Mouse (Mus musculus): ENCODE measurements around the gene Olfr229. TPM values are rescaled to one million over a fixed set of nuclear protein-coding genes. Genes with fewer than 3 reads are reported as not detected.
"Not testable (repeated sequence)": the region's sequence is repeated elsewhere in the genome, so short reads cannot be mapped to it uniquely, and the experiment has no call there.

Olfr229 gene
- polyA plus RNA-seq, 1 experiment from 2014 or later: not detected

- Histone ChIP-seq H3K9ac (ENCODE audit: low read depth, low read length) (no peak within 1 kb of the TSS), H3K36me3 (ENCODE audit: control insufficient read depth, insufficient read depth, low read length) (no peaks in the 10 kb centered on the region), H3K27ac (ENCODE audit: low read depth, low read length) (no peak within 1 kb of the TSS), H3K9me3 (ENCODE audit: control insufficient read depth, low read length) (no peaks in the 10 kb centered on the region), H3K4me2 (replicated peaks; ENCODE audit: low read depth, low read length) (no peak within 1 kb of the TSS), H3K4me3 (ENCODE audit: low read length) (no peak within 1 kb of the TSS), H3K27me3 (ENCODE audit: control insufficient read depth, insufficient read depth, low read length) (no peaks in the 10 kb centered on the region), H3K4me1 (ENCODE audit: control insufficient read depth, insufficient read depth, low read length) (no peaks in the 10 kb centered on the region)
- WGBS: 77% methylated on average over 1 of the region's 1 CpGs
- ATAC-seq (ENCODE audit: low FRiP score, low TSS enrichment): no peak
Measured at GRCm38 (mm10) chr9:39951946-39952345, 44.8 kb downstream of the Olfr229 start, which contains the start of gene Olfr975. TSS of gene Olfr975 (minus strand) at chr9:39952046.

GRCm38 (mm10) chr9:39961033-39961432 is 53.9 kb downstream of the Olfr229 start, which contains the start of gene Olfr976:
TSS of gene Olfr976 (minus strand) at chr9:39961133.
- 86% methylated on average over 5 of the region's 9 CpGs for WGBS
- not testable (repeated sequence) for H3K4me2 ChIP-seq (replicated peaks; ENCODE audit: low read depth, low read length)

More at GRCm38 (mm10) chr9:39961033-39961432, 53.9 kb downstream of the Olfr229 start, which contains the start of gene Olfr976:
- not testable (repeated sequence) for H3K4me3 ChIP-seq (ENCODE audit: low read length); H3K27ac ChIP-seq (ENCODE audit: low read depth, low read length); H3K36me3 ChIP-seq (ENCODE audit: control insufficient read depth, insufficient read depth, low read length); H3K4me1 ChIP-seq (ENCODE audit: control insufficient read depth, insufficient read depth, low read length); H3K9ac ChIP-seq (ENCODE audit: low read depth, low read length); H3K27me3 ChIP-seq (ENCODE audit: control insufficient read depth, insufficient read depth, low read length); ATAC-seq (ENCODE audit: low FRiP score, low TSS enrichment); H3K9me3 ChIP-seq (ENCODE audit: control insufficient read depth, low read length)

Other genes with a start within 250 kb of the Olfr229 start
- gene Olfr963, start 240.1 kb upstream of the Olfr229 start, polyA plus RNA-seq (2014; fragmentation: Nextera tagmentation; extraction: Ambion mirVana): not detected in 2 replicates
- not detected in 2 replicates for gene Olfr149, start 200.2 kb upstream of the Olfr229 start, polyA plus RNA-seq (2014; fragmentation: Nextera tagmentation; extraction: Ambion mirVana)
- gene Olfr965, start 196.0 kb upstream of the Olfr229 start, polyA plus RNA-seq (2014; fragmentation: Nextera tagmentation; extraction: Ambion mirVana): not detected in 2 replicates
- gene Olfr150, start 176.4 kb upstream of the Olfr229 start, polyA plus RNA-seq (2014; fragmentation: Nextera tagmentation; extraction: Ambion mirVana): not detected in 2 replicates
- not detected in 2 replicates for gene Olfr967, start 161.1 kb upstream of the Olfr229 start, polyA plus RNA-seq (2014; fragmentation: Nextera tagmentation; extraction: Ambion mirVana)
- not detected in 2 replicates for gene Olfr968, start 124.1 kb upstream of the Olfr229 start, polyA plus RNA-seq (2014; fragmentation: Nextera tagmentation; extraction: Ambion mirVana)
- not detected in 2 replicates for gene Olfr969, start 116.4 kb upstream of the Olfr229 start, polyA plus RNA-seq (2014; fragmentation: Nextera tagmentation; extraction: Ambion mirVana)
- gene Olfr970, start 98.5 kb upstream of the Olfr229 start, polyA plus RNA-seq (2014; fragmentation: Nextera tagmentation; extraction: Ambion mirVana): not detected in 2 replicates
- not detected in 2 replicates for gene Olfr971, start 70.5 kb upstream of the Olfr229 start, polyA plus RNA-seq (2014; fragmentation: Nextera tagmentation; extraction: Ambion mirVana)
- not detected in 2 replicates for gene Olfr972, start 40.9 kb upstream of the Olfr229 start, polyA plus RNA-seq (2014; fragmentation: Nextera tagmentation; extraction: Ambion mirVana)
- gene Olfr974, start 30.2 kb downstream of the Olfr229 start, polyA plus RNA-seq (2014; fragmentation: Nextera tagmentation; extraction: Ambion mirVana): not detected in 2 replicates
- gene Olfr975, start 44.7 kb downstream of the Olfr229 start, polyA plus RNA-seq (2014; fragmentation: Nextera tagmentation; extraction: Ambion mirVana): 0.07 TPM in 1 of 2 replicates, not detected in the other
- not detected in 2 replicates for gene Olfr976, start 53.8 kb downstream of the Olfr229 start, polyA plus RNA-seq (2014; fragmentation: Nextera tagmentation; extraction: Ambion mirVana)
- not detected in 2 replicates for gene Olfr978, start 84.8 kb downstream of the Olfr229 start, polyA plus RNA-seq (2014; fragmentation: Nextera tagmentation; extraction: Ambion mirVana)
- not detected in 2 replicates for gene Olfr979, start 96.1 kb downstream of the Olfr229 start, polyA plus RNA-seq (2014; fragmentation: Nextera tagmentation; extraction: Ambion mirVana)
- gene Olfr980, start 102.2 kb downstream of the Olfr229 start, polyA plus RNA-seq (2014; fragmentation: Nextera tagmentation; extraction: Ambion mirVana): not detected in 2 replicates
- gene Olfr981, start 114.1 kb downstream of the Olfr229 start, polyA plus RNA-seq (2014; fragmentation: Nextera tagmentation; extraction: Ambion mirVana): not detected in 2 replicates
- gene Olfr982, start 166.5 kb downstream of the Olfr229 start, polyA plus RNA-seq (2014; fragmentation: Nextera tagmentation; extraction: Ambion mirVana): not detected in 2 replicates
- not detected in 2 replicates for gene Olfr983, start 186.3 kb downstream of the Olfr229 start, polyA plus RNA-seq (2014; fragmentation: Nextera tagmentation; extraction: Ambion mirVana)
- not detected in 2 replicates for gene Olfr984, start 206.9 kb downstream of the Olfr229 start, polyA plus RNA-seq (2014; fragmentation: Nextera tagmentation; extraction: Ambion mirVana)
- not detected in 2 replicates for gene Olfr985, start 222.8 kb downstream of the Olfr229 start, polyA plus RNA-seq (2014; fragmentation: Nextera tagmentation; extraction: Ambion mirVana)
- not detected in 2 replicates for gene Tmem225, start 240.8 kb downstream of the Olfr229 start, polyA plus RNA-seq (2014; fragmentation: Nextera tagmentation; extraction: Ambion mirVana)